Mouse (Mus musculus): Measurements from ENCODE around the gene Satb1. TPM values are rescaled to one million over a fixed set of nuclear protein-coding genes. Genes with fewer than 3 reads are reported as not detected.

The Satb1 gene
- total RNA-seq (2021) = 10 to 100 TPM; 68.6 to 72.7 TPM
- long read RNA-seq, experiment 1, full-length matches to known transcripts = 17 of 34 reads
- long read RNA-seq, experiment 1, partial matches to known transcripts = 8 of 34 reads
- long read RNA-seq, experiment 1, other reads (novel, unspliced or antisense) = 9 of 34 reads
- long read RNA-seq, experiment 2, full-length matches to known transcripts = 21 of 28 reads
- long read RNA-seq, experiment 2, partial matches to known transcripts = 2 of 28 reads
- long read RNA-seq, experiment 2, other reads (novel, unspliced or antisense) = 5 of 28 reads

GRCm38 (mm10) chr17:51832900-51833577 lies at the start of gene Satb1:
Satb1 (minus strand) TSS chr17:51833290.
- Histone ChIP-seq H3K27ac (no peak within 1 kb of the TSS; the same call in 1 of the 2 replicates), H3K4me3 (peak within 1 kb of the TSS; percentile 87)
- intact Hi-C loops (cut with DNase I) = no loop called here
- DNase-seq = peak; percentile 79
- peak; percentile 62 for TF ChIP-seq CTCF (IDR thresholded peaks at IDR 0.05)

- no peak for DNase-seq
Measured at GRCm38 (mm10) chr17:51882566-51882965, 49.5 kb upstream of the Satb1 start.

GRCm38 (mm10) chr17:51880895-51881622 lies 48.0 kb upstream of the Satb1 start:
- intact Hi-C loops (cut with DNase I) = no loop called here
- DNase-seq = no peak
- Histone ChIP-seq H3K4me3 (no peak overlapping the region), H3K27ac (no peak overlapping the region)
- no peak for TF ChIP-seq CTCF (IDR thresholded peaks at IDR 0.05)

More at GRCm38 (mm10) chr17:51882566-51882965, 49.5 kb upstream of the Satb1 start:
- intact Hi-C loops (cut with DNase I) = no loop called here
- Histone ChIP-seq H3K4me3 (no peak overlapping the region), H3K27ac (no peak overlapping the region)
- TF ChIP-seq CTCF (IDR thresholded peaks at IDR 0.05) = no peak

GRCm38 (mm10) chr17:51880221-51880620 lies 47.1 kb upstream of the Satb1 start:
- intact Hi-C loops (cut with DNase I) = no loop called here
- TF ChIP-seq CTCF (IDR thresholded peaks at IDR 0.05) = no peak
- Histone ChIP-seq H3K4me3 (no peak overlapping the region), H3K27ac (no peak overlapping the region)
- DNase-seq = no peak

- intact Hi-C loops (cut with DNase I) = no loop called here
- Histone ChIP-seq H3K27ac (no peak overlapping the region), H3K4me3 (no peak overlapping the region)
- no peak for TF ChIP-seq CTCF (IDR thresholded peaks at IDR 0.05)
- DNase-seq = no peak
Measured at GRCm38 (mm10) chr17:51879736-51880135, 46.6 kb upstream of the Satb1 start.

GRCm38 (mm10) chr17:51879171-51879570 lies 46.1 kb upstream of the Satb1 start:
- DNase-seq = no peak
- no peak for TF ChIP-seq CTCF (IDR thresholded peaks at IDR 0.05)
- H3K4me3 ChIP-seq = no peak overlapping the region
- no peak overlapping the region for H3K27ac ChIP-seq
- intact Hi-C loops (cut with DNase I) = no loop called here

GRCm38 (mm10) chr17:51876471-51876870 lies 43.4 kb upstream of the Satb1 start:
- H3K4me3 ChIP-seq = no peak overlapping the region
- no peak for DNase-seq
- intact Hi-C loops (cut with DNase I) = no loop called here
- no peak overlapping the region for H3K27ac ChIP-seq
- no peak for TF ChIP-seq CTCF (IDR thresholded peaks at IDR 0.05)

GRCm38 (mm10) chr17:51857616-51858015 lies 24.5 kb upstream of the Satb1 start:
- intact Hi-C loops (cut with DNase I) = no loop called here
- H3K4me3 ChIP-seq = no peak overlapping the region
- TF ChIP-seq CTCF (IDR thresholded peaks at IDR 0.05) = no peak
- no peak overlapping the region for H3K27ac ChIP-seq
- no peak for DNase-seq

GRCm38 (mm10) chr17:51856332-51856731 lies 23.2 kb upstream of the Satb1 start:
- Histone ChIP-seq H3K4me3 (no peak overlapping the region), H3K27ac (no peak overlapping the region)
- DNase-seq = no peak
- no peak for TF ChIP-seq CTCF (IDR thresholded peaks at IDR 0.05)
- intact Hi-C loops (cut with DNase I) = no loop called here

- H3K4me3 ChIP-seq = no peak overlapping the region
- no peak for DNase-seq
- H3K27ac ChIP-seq = no peak overlapping the region
- intact Hi-C loops (cut with DNase I) = no loop called here
- TF ChIP-seq CTCF (IDR thresholded peaks at IDR 0.05) = no peak
Measured at GRCm38 (mm10) chr17:51855261-51855660, 22.2 kb upstream of the Satb1 start.

GRCm38 (mm10) chr17:51853952-51854351 lies 20.9 kb upstream of the Satb1 start:
- no peak overlapping the region for H3K27ac ChIP-seq
- TF ChIP-seq CTCF (IDR thresholded peaks at IDR 0.05) = no peak
- DNase-seq = no peak
- intact Hi-C loops (cut with DNase I) = no loop called here
- no peak overlapping the region for H3K4me3 ChIP-seq

GRCm38 (mm10) chr17:51840596-51840995 lies 7.5 kb upstream of the Satb1 start:
- no peak overlapping the region for H3K4me3 ChIP-seq

GRCm38 (mm10) chr17:51839484-51839883 lies 6.4 kb upstream of the Satb1 start:
- no peak overlapping the region for H3K4me3 ChIP-seq
- intact Hi-C loops (cut with DNase I) = no loop called here
- no peak for DNase-seq
- TF ChIP-seq CTCF (IDR thresholded peaks at IDR 0.05) = no peak
- H3K27ac ChIP-seq = no peak overlapping the region

More at GRCm38 (mm10) chr17:51840596-51840995, 7.5 kb upstream of the Satb1 start:
- DNase-seq = no peak
- intact Hi-C loops (cut with DNase I) = no loop called here
- H3K27ac ChIP-seq = no peak overlapping the region
- TF ChIP-seq CTCF (IDR thresholded peaks at IDR 0.05) = no peak
